Mouse (Mus musculus) MEL (cell line): Measurements from ENCODE around the gene Tfap4. TPM values are rescaled to one million over a fixed set of nuclear protein-coding genes. Genes with fewer than 3 reads are reported as not detected.

Source experiments
- DNase-seq: peaks from one replicate; pipeline ENCODE4 v3.0.0; 2011; ENCODE audit warnings: low read depth, low spot score
- H3K27ac ChIP-seq: 2 replicates; pipeline ENCODE4 v1.5.1; 2012; ENCODE audit warnings: low read depth, mild to moderate bottlenecking, control low read depth, low read length, moderate library complexity; ENCODE audit not compliant: control insufficient read depth
- H3K27me3 ChIP-seq, 2 experiments: fragments of 150-350 bp in 1 of 2; sonication (generic) in 1 of 2; 2 replicates each; pipeline ENCODE4 v1.6.1; 2012; ENCODE audit warnings: low read length in 2 of 2, mild to moderate bottlenecking in 2 of 2, improper control_type of control experiment in 1 of 2, moderate library complexity in 1 of 2; ENCODE audit not compliant: insufficient read depth in 2 of 2, control insufficient read depth in 1 of 2
- H3K36me3 ChIP-seq, 2 experiments: 2 replicates each; pipeline ENCODE4 v1.6.1; 2012 to 2014; ENCODE audit warnings: low read length in 2 of 2, improper control_type of control experiment in 1 of 2, inconsistent platforms in 1 of 2, mild to moderate bottlenecking in 1 of 2; ENCODE audit not compliant: insufficient read depth in 2 of 2, control insufficient read depth in 1 of 2
- H3K4me1 ChIP-seq, 2 experiments: fragments of 150-350 bp in 1 of 2; sonication (generic) in 1 of 2; 2 replicates each; pipeline ENCODE4 v1.6.1; 2012; ENCODE audit warnings: low read length in 2 of 2, improper control_type of control experiment in 1 of 2, mild to moderate bottlenecking in 1 of 2; ENCODE audit not compliant: insufficient read depth in 2 of 2, control insufficient read depth in 1 of 2
- H3K4me3 ChIP-seq, 2 experiments: fragments of 150-350 bp in 1 of 2; sonication (generic) in 1 of 2; 2 replicates each; pipeline ENCODE4 v1.5.1; 2012; ENCODE audit warnings: low read depth in 2 of 2, low read length in 2 of 2, mild to moderate bottlenecking in 2 of 2, moderate library complexity in 2 of 2, control low read depth in 1 of 2, improper control_type of control experiment in 1 of 2; ENCODE audit not compliant: control insufficient read depth in 1 of 2, insufficient read depth in 1 of 2
- H3K79me2 ChIP-seq: 2 replicates; pipeline ENCODE4 v1.6.1; 2012; ENCODE audit warnings: mild to moderate bottlenecking, low read length, moderate library complexity; ENCODE audit not compliant: control insufficient read depth, poor library complexity, insufficient read depth
- H3K9ac ChIP-seq: 2 replicates; pipeline ENCODE4 v1.6.1; 2012; ENCODE audit warnings: low read depth, mild to moderate bottlenecking, control low read depth, low read length, moderate library complexity; ENCODE audit not compliant: control insufficient read depth, poor library complexity, severe bottlenecking
- H3K9me3 ChIP-seq: fragments of 150-350 bp; sonication (generic); replicated peaks from 2 replicates; pipeline ENCODE4 v1.6.1; 2012; ENCODE audit warnings: mild to moderate bottlenecking, low read length, improper control_type of control experiment, moderate library complexity; ENCODE audit not compliant: insufficient read depth
- BHLHE40 ChIP-seq: IDR thresholded peaks from 2 replicates; pipeline ENCODE4 v1.6.1; 2012; ENCODE audit warnings: low read depth, mild to moderate bottlenecking, inconsistent platforms, low read length, improper control_type of control experiment, borderline replicate concordance
- CHD1 ChIP-seq: IDR thresholded peaks from 2 replicates; pipeline ENCODE4 v1.6.1; 2012; ENCODE audit warnings: low read depth, mild to moderate bottlenecking, inconsistent platforms, low read length, improper control_type of control experiment
- CTCF ChIP-seq, 3 experiments: IDR thresholded peaks in 2 of 3; conservative IDR thresholded peaks in 1 of 3; 2 replicates each; pipeline ENCODE4 v1.5.1; 2011 to 2012; ENCODE audit warnings: low read length in 3 of 3, low read depth in 2 of 3, mild to moderate bottlenecking in 2 of 3, improper control_type of control experiment in 1 of 3, inconsistent platforms in 1 of 3, mixed read lengths in 1 of 3, moderate library complexity in 1 of 3; ENCODE audit not compliant: control insufficient read depth in 1 of 3, insufficient read depth in 1 of 3, poor library complexity in 1 of 3, severe bottlenecking in 1 of 3
- ELF1 ChIP-seq: IDR thresholded peaks from 2 replicates; pipeline ENCODE4 v1.6.1; 2014; ENCODE audit warnings: low read depth, mild to moderate bottlenecking, inconsistent platforms, low read length, improper control_type of control experiment, moderate library complexity
- EP300 ChIP-seq, 2 experiments: IDR thresholded peaks; 2 replicates each; pipeline ENCODE4 v1.6.1; 2011; ENCODE audit warnings: improper control_type of control experiment in 2 of 2, low read length in 2 of 2, low read depth in 1 of 2, mild to moderate bottlenecking in 1 of 2
- ETS1 ChIP-seq: IDR thresholded peaks from 2 replicates; pipeline ENCODE4 v1.6.1; 2012; ENCODE audit warnings: low read depth, mild to moderate bottlenecking, inconsistent platforms, low read length, improper control_type of control experiment, moderate library complexity
- GABPA ChIP-seq: IDR thresholded peaks from 2 replicates; pipeline ENCODE4 v1.6.1; 2012; ENCODE audit warnings: low read depth, mild to moderate bottlenecking, inconsistent platforms, low read length, improper control_type of control experiment, moderate library complexity
- HCFC1 ChIP-seq: IDR thresholded peaks from 2 replicates; pipeline ENCODE4 v1.6.1; 2012; ENCODE audit warnings: low read depth, mild to moderate bottlenecking, inconsistent platforms, low read length, improper control_type of control experiment, moderate library complexity
- JUND ChIP-seq: IDR thresholded peaks from 2 replicates; pipeline ENCODE4 v1.6.1; 2011; ENCODE audit warnings: low read depth, mild to moderate bottlenecking, improper control_type of control experiment, low read length
- KAT2A ChIP-seq: conservative IDR thresholded peaks from 2 replicates; pipeline ENCODE4 v1.6.1; 2012; ENCODE audit warnings: low read depth, low read length, improper control_type of control experiment, inconsistent platforms
- MAX ChIP-seq: IDR thresholded peaks from 2 replicates; pipeline ENCODE4 v1.6.1; 2011; ENCODE audit warnings: low read length, improper control_type of control experiment
- MAZ ChIP-seq: IDR thresholded peaks from 2 replicates; pipeline ENCODE4 v1.6.1; 2012; ENCODE audit warnings: low read depth, mild to moderate bottlenecking, inconsistent platforms, low read length, improper control_type of control experiment
- MYB ChIP-seq: IDR thresholded peaks from 2 replicates; pipeline ENCODE4 v1.6.1; 2011; ENCODE audit warnings: mild to moderate bottlenecking, low read depth, low read length, improper control_type of control experiment
- NELFE ChIP-seq: IDR thresholded peaks from 2 replicates; pipeline ENCODE4 v1.6.1; 2011; ENCODE audit warnings: low read depth, low read length, improper control_type of control experiment
- NRF1 ChIP-seq: IDR thresholded peaks from 2 replicates; pipeline ENCODE4 v1.6.1; 2014; ENCODE audit warnings: low read depth, mild to moderate bottlenecking, inconsistent platforms, low read length, improper control_type of control experiment, moderate library complexity; ENCODE audit not compliant: poor library complexity, insufficient read depth, severe bottlenecking
- POLR2A ChIP-seq, 2 experiments: IDR thresholded peaks; 2 replicates each; pipeline ENCODE4 v1.6.1; 2011 to 2012; ENCODE audit warnings: low read length in 2 of 2, mild to moderate bottlenecking in 2 of 2, control low read depth in 1 of 2, improper control_type of control experiment in 1 of 2, low read depth in 1 of 2, moderate library complexity in 1 of 2; ENCODE audit not compliant: control insufficient read depth in 1 of 2, insufficient read depth in 1 of 2, poor library complexity in 1 of 2
- POLR2AphosphoS2 ChIP-seq: IDR thresholded peaks from 2 replicates; pipeline ENCODE4 v1.6.1; 2011; ENCODE audit warnings: low read length, improper control_type of control experiment
- RCOR1 ChIP-seq: IDR thresholded peaks from 2 replicates; pipeline ENCODE4 v1.6.1; 2012; ENCODE audit warnings: low read depth, mild to moderate bottlenecking, inconsistent platforms, low read length, improper control_type of control experiment
- SIN3A ChIP-seq: IDR thresholded peaks from 2 replicates; pipeline ENCODE4 v1.6.1; 2012; ENCODE audit warnings: low read length, improper control_type of control experiment, inconsistent platforms
- SMC3 ChIP-seq: IDR thresholded peaks from 2 replicates; pipeline ENCODE4 v1.6.1; 2011; ENCODE audit warnings: low read depth, low read length, improper control_type of control experiment
- UBTF ChIP-seq: IDR thresholded peaks from 2 replicates; pipeline ENCODE4 v1.6.1; 2012; ENCODE audit warnings: low read depth, mild to moderate bottlenecking, inconsistent platforms, low read length, improper control_type of control experiment, moderate library complexity, borderline replicate concordance; ENCODE audit not compliant: insufficient read depth
- USF1 ChIP-seq: IDR thresholded peaks from 2 replicates; pipeline ENCODE4 v1.6.1; 2014; ENCODE audit warnings: low read depth, mild to moderate bottlenecking, inconsistent platforms, low read length, improper control_type of control experiment, moderate library complexity
- USF2 ChIP-seq, 2 experiments: IDR thresholded peaks; 2 replicates each; pipeline ENCODE4 v1.6.1; 2011 to 2012; ENCODE audit warnings: improper control_type of control experiment in 2 of 2, low read length in 2 of 2, borderline replicate concordance in 1 of 2, inconsistent platforms in 1 of 2, low read depth in 1 of 2, mild to moderate bottlenecking in 1 of 2; ENCODE audit not compliant: insufficient read depth in 1 of 2
- ZC3H11A ChIP-seq: IDR thresholded peaks from 2 replicates; pipeline ENCODE4 v1.6.1; 2012; ENCODE audit warnings: low read depth, mild to moderate bottlenecking, inconsistent platforms, low read length, improper control_type of control experiment
- ZKSCAN1 ChIP-seq: IDR thresholded peaks from 2 replicates; pipeline ENCODE4 v1.6.1; 2012; ENCODE audit warnings: low read depth, mild to moderate bottlenecking, inconsistent platforms, low read length, improper control_type of control experiment, moderate library complexity
- ZMIZ1 ChIP-seq: IDR thresholded peaks from 2 replicates; pipeline ENCODE4 v1.6.1; 2012; ENCODE audit warnings: low read depth, mild to moderate bottlenecking, inconsistent platforms, low read length, improper control_type of control experiment, moderate library complexity
- ZNF384 ChIP-seq: IDR thresholded peaks from 2 replicates; pipeline ENCODE4 v1.6.1; 2012; ENCODE audit warnings: low read depth, mild to moderate bottlenecking, inconsistent platforms, low read length, improper control_type of control experiment
- polyA plus RNA-seq, 2 experiments: library from polyadenylated mRNA; stranded (reverse) in 1 of 2; unstranded in 1 of 2; fragments of >175 nt in 1 of 2; fragments of >200 nt in 1 of 2; gene quantifications; 2 replicates each; pipeline versions ENCODE4 v1.2.1 to v1.2.4; 2012; ENCODE audit warnings: low replicate concordance in 2 of 2, low read depth in 1 of 2; ENCODE audit not compliant: insufficient read length in 2 of 2, insufficient read depth in 1 of 2, missing spikeins in 1 of 2
- total RNA-seq: library from RNA; depleted of rRNA; stranded (reverse); fragments of 300-350 nt; gene quantifications from 2 replicates; pipeline ENCODE4 v1.2.3, GENCODE M21; 2012

Tfap4 gene
- total and polyA plus RNA-seq, 3 experiments = 26.2 to 217 (median 40.3) TPM

GRCm38 (mm10) chr16:4512661-4513438 lies 46.8 kb downstream of the Tfap4 start:
- Histone ChIP-seq H3K27ac (no peak overlapping the region), H3K36me3 (no peaks in the 10 kb centered on the region), H3K9me3 (no peaks in the 10 kb centered on the region), H3K4me1 (no peaks in the 10 kb centered on the region), H3K79me2 (no peaks in the 10 kb centered on the region), H3K4me3 (no peak overlapping the region), H3K9ac (no peak overlapping the region), H3K27me3 (no peaks in the 10 kb centered on the region)
- TF ChIP-seq NELFE (no peak), RCOR1 (no peak), GABPA (no peak), SMC3 (no peak), BHLHE40 (no peak), POLR2AphosphoS2 (no peak), SIN3A (no peak), ETS1 (no peak), ZKSCAN1 (no peak), USF1 (no peak), JUND (no peak), ELF1 (no peak), ZC3H11A (no peak), MAX (no peak), ZNF384 (no peak), POLR2A (IDR thresholded peaks at IDR 0.05; ENCODE audit: control insufficient read depth in 1 of 2, insufficient read depth in 1 of 2, low read depth in 1 of 2, low read length in 2 of 2, poor library complexity in 1 of 2) (no peak), ZMIZ1 (no peak), UBTF (no peak), HCFC1 (no peak), CHD1 (no peak)
- DNase-seq = no peak

GRCm38 (mm10) chr16:4511371-4511770 lies 48.3 kb downstream of the Tfap4 start:
- DNase-seq = no peak
- Histone ChIP-seq H3K27me3 (no peaks in the 10 kb centered on the region), H3K4me3 (no peak overlapping the region), H3K27ac (no peak overlapping the region), H3K9ac (no peak overlapping the region), H3K4me1 (no peaks in the 10 kb centered on the region), H3K79me2 (no peaks in the 10 kb centered on the region), H3K36me3 (no peaks in the 10 kb centered on the region), H3K9me3 (no peaks in the 10 kb centered on the region)
- no peak for TF ChIP-seq ZMIZ1
- TF ChIP-seq ELF1 = no peak
- no peak for TF ChIP-seq ZKSCAN1
- no peak for TF ChIP-seq CTCF (IDR thresholded peaks at IDR 0.05 in 2 of 3, conservative IDR thresholded peaks at IDR 0.05 in 1 of 3; ENCODE audit: control insufficient read depth in 1 of 3, insufficient read depth in 1 of 3, low read depth in 2 of 3, low read length in 3 of 3, poor library complexity in 1 of 3, severe bottlenecking in 1 of 3)
- TF ChIP-seq MYB = no peak
- TF ChIP-seq USF2 (IDR thresholded peaks at IDR 0.05; ENCODE audit: borderline replicate concordance in 1 of 2, insufficient read depth in 1 of 2, low read depth in 1 of 2, low read length in 2 of 2) = no peak
- no peak for TF ChIP-seq CHD1
- TF ChIP-seq KAT2A = no peak
- TF ChIP-seq SIN3A = no peak
- no peak for TF ChIP-seq MAX
- no peak for TF ChIP-seq BHLHE40
- no peak for TF ChIP-seq MAZ
- TF ChIP-seq EP300 (IDR thresholded peaks at IDR 0.05; ENCODE audit: low read depth in 1 of 2, low read length in 2 of 2) = no peak
- no peak for TF ChIP-seq NRF1
- TF ChIP-seq ZC3H11A = no peak
- no peak for TF ChIP-seq NELFE
